Mouse (Mus musculus): ENCODE data around the gene Sgcb.

DNA sequence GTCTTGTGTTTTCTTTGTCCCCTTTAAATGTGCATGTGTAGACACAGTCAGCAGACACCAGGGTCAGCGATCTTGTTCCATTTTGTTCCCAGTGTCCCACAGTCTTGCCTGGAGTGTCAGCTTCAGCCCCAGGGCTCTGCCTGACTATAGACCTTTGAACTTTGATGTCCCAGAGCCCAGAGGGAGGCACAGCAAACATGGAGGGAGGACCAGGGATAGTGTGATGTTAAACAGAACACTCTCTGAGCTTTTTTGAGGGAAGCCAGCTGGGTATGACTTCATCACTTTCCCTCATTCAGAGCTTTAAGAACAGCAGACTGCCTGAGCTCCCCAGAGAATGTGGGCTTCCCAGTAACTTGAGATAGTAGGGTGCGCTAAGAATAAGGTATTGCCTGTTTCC, 42.6 kb upstream of the Sgcb start:
- TF ChIP-seq CTCF (IDR thresholded peaks at IDR 0.05; ENCODE audit: extremely low read depth, insufficient read depth, insufficient read length, insufficient replicate concordance) (no peak), POLR2A (IDR thresholded peaks at IDR 0.05; ENCODE audit: low read depth, low read length) (no peak)
